Mouse (Mus musculus): ENCODE measurements around the gene Fam120c. TPM values are rescaled to one million over a fixed set of nuclear protein-coding genes. Genes with fewer than 3 reads are reported as not detected.

The Fam120c gene
- polyA plus RNA-seq, 1 experiment from 2014 or later: 8.8 TPM

DNA sequence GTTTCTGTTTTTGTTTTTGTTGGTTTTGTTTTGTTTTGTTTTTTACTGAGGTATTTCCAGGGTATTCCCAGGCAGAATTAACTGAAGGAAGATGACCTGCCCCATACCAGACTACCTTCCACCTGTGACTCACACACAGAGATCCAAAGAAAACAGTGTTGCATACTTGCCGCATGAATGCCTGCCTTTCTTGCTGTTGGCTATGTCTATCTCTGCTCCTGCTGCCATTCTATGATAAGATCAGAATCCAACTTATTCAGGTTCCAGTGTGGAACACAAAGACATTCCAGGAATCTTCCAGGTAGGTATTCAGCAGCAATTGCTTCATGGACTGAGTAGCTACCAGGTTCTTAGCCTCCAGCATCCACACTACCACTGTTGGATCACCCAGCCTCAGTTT is 165.9 kb downstream of the Fam120c start:
- DNase-seq: no peak
- Histone ChIP-seq H3K36me3 (ENCODE audit: control insufficient read depth, insufficient read depth, low read length) (no peaks in the 10 kb centered on the region), H3K4me1 (ENCODE audit: control insufficient read depth, insufficient read depth, low read length) (no peaks in the 10 kb centered on the region), H3K9me3 (ENCODE audit: control insufficient read depth, low read length) (no peaks in the 10 kb centered on the region), H3K27me3 (ENCODE audit: control insufficient read depth, insufficient read depth, low read length) (no peaks in the 10 kb centered on the region), H3K4me3 (replicated peaks; ENCODE audit: low read depth, low read length) (no peak overlapping the region), H3K9ac (replicated peaks; ENCODE audit: low read length) (no peak overlapping the region), H3K27ac (replicated peaks; ENCODE audit: low read depth, low read length) (no peak overlapping the region), H3K4me2 (ENCODE audit: low read length) (no peak overlapping the region)
- 90% methylated on average over 1 of the region's 1 CpGs for WGBS
- ATAC-seq (ENCODE audit: low FRiP score, low TSS enrichment): no peak

DNA sequence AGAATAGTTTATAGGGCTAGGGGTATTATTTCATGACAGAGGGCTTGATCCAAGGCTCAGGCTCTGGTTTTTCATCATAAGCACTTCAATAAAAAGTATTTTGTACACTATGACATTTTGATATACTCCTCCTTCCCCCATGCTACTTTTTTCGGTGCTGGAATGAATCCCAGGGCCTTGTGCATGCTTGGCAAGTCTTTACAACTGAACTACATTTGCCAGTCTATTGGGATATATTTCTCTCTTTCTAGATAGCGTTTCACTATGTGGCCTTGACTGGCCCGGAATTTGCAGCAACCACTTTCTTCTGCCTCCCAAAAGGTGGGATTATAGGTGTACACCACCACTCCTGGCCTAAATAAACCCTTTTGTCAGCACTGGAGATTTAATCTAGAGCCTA is 169.1 kb downstream of the Fam120c start:
- no peak for ATAC-seq (ENCODE audit: low FRiP score, low TSS enrichment)
- Histone ChIP-seq H3K4me3 (replicated peaks; ENCODE audit: low read depth, low read length) (no peak overlapping the region), H3K27me3 (ENCODE audit: control insufficient read depth, insufficient read depth, low read length) (no peaks in the 10 kb centered on the region), H3K9ac (replicated peaks; ENCODE audit: low read length) (no peak overlapping the region), H3K9me3 (ENCODE audit: control insufficient read depth, low read length) (no peaks in the 10 kb centered on the region), H3K27ac (replicated peaks; ENCODE audit: low read depth, low read length) (no peak overlapping the region), H3K4me2 (ENCODE audit: low read length) (no peak overlapping the region), H3K4me1 (ENCODE audit: control insufficient read depth, insufficient read depth, low read length) (no peaks in the 10 kb centered on the region), H3K36me3 (ENCODE audit: control insufficient read depth, insufficient read depth, low read length) (no peaks in the 10 kb centered on the region)
- no peak for DNase-seq
- WGBS: 80% methylated on average over 3 of the region's 3 CpGs

DNA sequence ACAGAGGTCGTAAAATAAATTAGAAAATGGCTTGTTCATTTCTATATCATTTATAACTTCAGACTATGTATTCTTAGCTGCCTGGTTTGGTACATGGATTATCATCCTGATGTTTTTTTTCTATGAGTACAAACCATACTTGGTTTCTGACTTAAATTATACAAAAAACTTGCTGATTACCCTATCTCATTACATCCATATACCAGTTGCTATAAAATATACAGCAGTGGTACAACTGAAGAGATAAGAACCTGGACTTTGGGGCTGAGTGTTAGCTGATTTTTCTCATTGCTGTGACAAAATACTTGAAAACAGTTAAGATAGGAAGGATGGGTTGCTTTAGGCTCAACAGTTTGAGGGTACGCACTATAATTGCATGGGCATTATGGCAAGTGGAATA is 169.7 kb downstream of the Fam120c start:
- no peak for DNase-seq

DNA sequence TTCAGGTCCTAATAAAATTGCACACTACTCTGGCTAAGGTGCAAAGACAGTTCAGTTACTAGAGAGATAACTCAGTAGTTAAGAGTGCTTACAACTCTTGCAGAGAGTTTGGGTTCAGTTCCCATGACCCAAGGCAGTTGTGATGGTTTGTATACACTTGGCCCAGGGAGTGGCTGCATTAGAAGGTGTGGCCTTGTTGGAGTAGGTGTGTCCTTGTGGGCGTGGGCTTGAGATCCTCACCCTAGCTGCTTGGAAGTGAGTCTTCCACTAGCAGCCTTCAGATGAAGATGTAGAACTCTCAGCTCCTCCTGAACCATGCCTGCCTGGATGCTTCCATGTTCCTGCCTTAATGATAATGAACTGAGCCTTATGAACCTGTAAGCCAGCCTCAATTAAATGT is 174.2 kb downstream of the Fam120c start:
- WGBS: 65% methylated on average over 1 of the region's 1 CpGs

More for the DNA sequence above, 169.7 kb downstream of the Fam120c start:
- no peak for ATAC-seq (ENCODE audit: low FRiP score, low TSS enrichment)
- WGBS: 89% methylated on average over 2 of the region's 2 CpGs
- Histone ChIP-seq H3K9ac (replicated peaks; ENCODE audit: low read length) (no peak overlapping the region), H3K36me3 (ENCODE audit: control insufficient read depth, insufficient read depth, low read length) (no peaks in the 10 kb centered on the region), H3K4me3 (replicated peaks; ENCODE audit: low read depth, low read length) (no peak overlapping the region), H3K4me1 (ENCODE audit: control insufficient read depth, insufficient read depth, low read length) (no peaks in the 10 kb centered on the region), H3K27ac (replicated peaks; ENCODE audit: low read depth, low read length) (no peak overlapping the region), H3K4me2 (ENCODE audit: low read length) (no peak overlapping the region), H3K27me3 (ENCODE audit: control insufficient read depth, insufficient read depth, low read length) (no peaks in the 10 kb centered on the region), H3K9me3 (ENCODE audit: control insufficient read depth, low read length) (no peaks in the 10 kb centered on the region)

DNA sequence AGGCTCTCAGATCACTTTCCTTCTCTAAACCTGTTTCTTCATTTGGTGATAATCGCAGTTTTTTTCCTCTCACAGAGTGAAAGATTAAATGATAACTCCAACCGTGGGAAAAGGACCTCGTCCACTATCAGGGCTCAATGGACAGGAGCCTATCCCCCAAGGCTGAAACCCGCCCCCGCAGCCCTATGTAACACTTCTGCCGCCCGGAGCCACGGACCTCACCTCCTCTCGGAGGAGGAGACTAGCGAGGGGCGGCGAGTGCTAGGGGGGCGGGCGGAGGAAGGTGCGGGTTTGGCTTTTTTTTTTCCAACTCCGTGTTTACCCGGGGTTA is 176.1 kb downstream of the Fam120c start:
- H3K4me1 ChIP-seq (ENCODE audit: control insufficient read depth, insufficient read depth, low read length): no peaks in the 10 kb centered on the region
- no peaks in the 10 kb centered on the region for H3K27me3 ChIP-seq (ENCODE audit: control insufficient read depth, insufficient read depth, low read length)
- DNase-seq (no peak), ATAC-seq (ENCODE audit: low FRiP score, low TSS enrichment) (peak; percentile 57)
- H3K36me3 ChIP-seq (ENCODE audit: control insufficient read depth, insufficient read depth, low read length): no peaks in the 10 kb centered on the region
- peak overlapping the region; percentile 60 for H3K9ac ChIP-seq (replicated peaks; ENCODE audit: low read length)
- no peaks in the 10 kb centered on the region for H3K9me3 ChIP-seq (ENCODE audit: control insufficient read depth, low read length)
- WGBS: 20% methylated on average over 17 of the region's 17 CpGs
- H3K4me3 ChIP-seq (replicated peaks; ENCODE audit: low read depth, low read length): peak overlapping the region; percentile 53
- H3K27ac ChIP-seq (replicated peaks; ENCODE audit: low read depth, low read length): peak overlapping the region; percentile 97
- peak overlapping the region; percentile 48 for H3K4me2 ChIP-seq (ENCODE audit: low read length)

More for the DNA sequence above, 174.2 kb downstream of the Fam120c start:
- no peaks in the 10 kb centered on the region for H3K27me3 ChIP-seq (ENCODE audit: control insufficient read depth, insufficient read depth, low read length)
- H3K27ac ChIP-seq (replicated peaks; ENCODE audit: low read depth, low read length): no peak overlapping the region
- no peak overlapping the region for H3K9ac ChIP-seq (replicated peaks; ENCODE audit: low read length)
- H3K4me3 ChIP-seq (replicated peaks; ENCODE audit: low read depth, low read length): no peak overlapping the region
- H3K4me1 ChIP-seq (ENCODE audit: control insufficient read depth, insufficient read depth, low read length): no peaks in the 10 kb centered on the region
- H3K4me2 ChIP-seq (ENCODE audit: low read length): no peak overlapping the region
- no peaks in the 10 kb centered on the region for H3K36me3 ChIP-seq (ENCODE audit: control insufficient read depth, insufficient read depth, low read length)
- ATAC-seq (ENCODE audit: low FRiP score, low TSS enrichment) (no peak), DNase-seq (no peak)
- no peaks in the 10 kb centered on the region for H3K9me3 ChIP-seq (ENCODE audit: control insufficient read depth, low read length)

DNA sequence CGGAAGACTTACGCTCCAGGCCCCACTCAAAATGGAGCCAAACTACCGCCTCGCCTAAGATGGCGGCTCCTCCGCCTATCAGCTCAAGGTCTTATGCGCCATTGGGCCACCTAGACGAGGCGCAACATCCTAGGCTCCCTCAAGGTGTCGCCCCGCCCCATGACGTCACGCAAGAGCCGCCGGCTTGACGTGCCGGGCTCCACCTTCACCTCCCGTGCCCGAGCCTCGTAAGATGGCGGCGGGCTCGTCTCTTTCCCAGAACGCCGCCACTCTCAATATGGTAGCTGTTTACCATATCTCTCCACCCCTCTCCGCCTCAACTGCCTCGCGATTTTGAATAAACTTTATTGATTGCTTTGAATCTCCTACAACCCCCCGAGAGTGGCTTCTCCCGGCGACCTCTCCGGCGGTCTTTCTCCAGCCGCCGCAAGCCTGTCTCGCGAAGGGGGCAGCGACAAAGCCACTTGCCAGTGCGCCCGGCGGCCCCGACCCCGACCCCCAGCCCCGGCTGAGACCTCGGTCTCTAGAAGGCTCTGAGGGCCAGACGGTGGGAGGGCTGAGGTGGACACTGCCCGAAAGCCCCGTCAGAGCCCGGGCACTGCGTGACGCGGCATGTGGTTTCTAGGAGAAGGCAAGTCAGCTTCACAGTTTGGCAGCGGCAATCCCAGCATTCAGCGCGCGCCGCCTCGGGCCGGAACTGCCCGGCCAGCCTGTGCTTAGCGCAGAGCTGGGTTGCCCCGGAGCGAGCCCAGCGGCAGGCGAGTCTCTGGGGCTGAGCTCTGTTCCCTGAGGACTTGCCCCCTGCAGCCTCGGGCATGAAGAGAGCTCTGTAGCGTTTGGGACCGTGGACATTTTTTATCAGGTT is 176.7 kb downstream of the Fam120c start, which contains the start of gene Phf8:
TSS of gene Phf8 (plus strand) at position 215 of the 865 bp plus-strand sequence.
- peak; percentile 97 for DNase-seq
- WGBS: 25% methylated on average over 68 of the region's 68 CpGs
- no peaks in the 10 kb centered on the region for H3K9me3 ChIP-seq (ENCODE audit: control insufficient read depth, low read length)
- peak; percentile 97 for ATAC-seq (ENCODE audit: low FRiP score, low TSS enrichment)
- H3K4me3 ChIP-seq (replicated peaks; ENCODE audit: low read depth, low read length): peak within 1 kb of the TSS; percentile 53
- peak within 1 kb of the TSS; percentile 72 for H3K9ac ChIP-seq (replicated peaks; ENCODE audit: low read length)
- peak within 1 kb of the TSS; percentile 64 for H3K4me2 ChIP-seq (ENCODE audit: low read length)
- H3K36me3 ChIP-seq (ENCODE audit: control insufficient read depth, insufficient read depth, low read length): no peaks in the 10 kb centered on the region
- H3K27ac ChIP-seq (replicated peaks; ENCODE audit: low read depth, low read length): peak within 1 kb of the TSS; percentile 97
- H3K27me3 ChIP-seq (ENCODE audit: control insufficient read depth, insufficient read depth, low read length): no peaks in the 10 kb centered on the region
- no peaks in the 10 kb centered on the region for H3K4me1 ChIP-seq (ENCODE audit: control insufficient read depth, insufficient read depth, low read length)

Other genes with a start within 250 kb of the Fam120c start
- gene Tsr2, start 247.6 kb upstream of the Fam120c start, polyA plus RNA-seq (2014; fragmentation: Nextera tagmentation; extraction: Ambion mirVana): 35.5 and 38.9 TPM in 2 replicates
- 33.5 and 36.8 TPM in 2 replicates for gene Wnk3, start 146.1 kb upstream of the Fam120c start, polyA plus RNA-seq (2014; fragmentation: Nextera tagmentation; extraction: Ambion mirVana)
- gene Phf8, start 176.5 kb downstream of the Fam120c start, polyA plus RNA-seq (2014; fragmentation: Nextera tagmentation; extraction: Ambion mirVana): 18.5 and 29.2 TPM in 2 replicates